Comparison of ENCODE assay signal across 11 mouse cellular contexts in the genomic region with DNA sequence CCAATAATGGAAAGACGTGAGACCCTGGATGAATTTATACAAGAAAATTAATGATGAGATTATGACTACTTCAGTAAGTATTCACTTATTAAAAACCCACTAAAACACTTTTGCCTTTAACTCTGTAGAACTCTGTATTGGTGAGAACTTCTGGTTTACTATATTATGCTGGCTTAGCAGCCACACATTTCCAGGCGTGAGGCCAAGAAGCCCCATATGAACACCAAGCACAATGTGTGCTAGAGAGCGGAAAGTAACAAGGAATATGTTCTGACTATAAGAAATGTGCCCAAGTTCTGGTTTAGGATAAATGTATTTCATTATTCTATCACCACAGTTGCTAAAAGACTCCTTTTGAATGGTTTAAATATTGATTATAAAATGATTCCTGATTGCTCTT.
A peak's percentile ranks its signal among the peaks of the same experiment; 100 is the strongest.
DNase-seq lines count a peak whose midpoint lies in the region; ATAC-seq and TF ChIP-seq lines count a peak whose summit lies in the region.
"Had no signal": no experiment of that assay in that cellular context is flagged by ENCODE, and none has a peak within 500 bp of the region (broad histone marks: within the 10 kb centered on the region; RNA-seq: fewer than 3 reads in every experiment).

No protein-coding gene starts in this region.

- no peak overlapping the region for H3K4me3 ChIP-seq in limb, embryonic 13.5 days
- H3K4me3 ChIP-seq in limb, embryonic 10.5 days: no peak overlapping the region
- H3K4me3 ChIP-seq in heart, adult 2 months: no peak overlapping the region
- H3K4me3 ChIP-seq: gastrocnemius, adult 2 months; heart, embryonic 15.5 days had no signal

- H3K27ac ChIP-seq in limb, embryonic 13.5 days: no peak overlapping the region
- H3K27ac ChIP-seq in limb, embryonic 10.5 days: no peak overlapping the region
- no peak overlapping the region for H3K27ac ChIP-seq in heart, adult 2 months
- H3K27ac ChIP-seq: gastrocnemius, adult 2 months; heart, embryonic 15.5 days; liver, embryonic 14.5 days had no signal

- no peak overlapping the region for H3K9ac ChIP-seq in limb, embryonic 13.5 days
- no peak overlapping the region for H3K9ac ChIP-seq in heart, adult 2 months (ENCODE audit: low read depth, low read length)
- H3K9ac ChIP-seq: heart, embryonic 15.5 days; liver, embryonic 14.5 days had no signal

- intact Hi-C loops in left cerebral cortex, postnatal 10 days (cut with DNase I): no loop called here
- intact Hi-C loops in heart, adult 2 months (cut with DNase I): no loop called here

- H3K4me2 ChIP-seq in limb, embryonic 13.5 days (replicated peaks): no peak overlapping the region
- H3K4me2 ChIP-seq: heart, embryonic 15.5 days had no signal

- TF ChIP-seq EP300 in heart, adult 2 months (IDR thresholded peaks at IDR 0.05; ENCODE audit: insufficient read depth, low read depth, low read length): no peak

- TF ChIP-seq CTCF in heart, adult 2 months (IDR thresholded peaks at IDR 0.05): no peak

- no peak for TF ChIP-seq POLR2A in heart, adult 2 months (IDR thresholded peaks at IDR 0.05; ENCODE audit: insufficient read depth, low read depth, low read length)

- DNase-seq in limb, embryonic 10.5 days (ENCODE audit: low spot score): no peak
- DNase-seq in layer of hippocampus, adult 11-12 months (ENCODE audit: low spot score): peak; percentile 72
- peak; percentile 53 to 62 for DNase-seq in left cerebral cortex, postnatal 10 days (ENCODE audit: extremely low spot score in 1 of 2, low spot score in 2 of 2)
- DNase-seq in right cerebral cortex, postnatal 4 days: peak; percentile 78
- no peak for DNase-seq in heart, adult 2 months
- DNase-seq in adrenal gland, adult 8-10 months: no peak
- DNase-seq: gastrocnemius, adult 2 months; kidney, postnatal 14 days had no signal

- ATAC-seq in limb, embryonic 13.5 days (ENCODE audit: low FRiP score, low read depth): peak; percentile 44; the same call in 1 of the 2 replicates

- whole genome bisulfite sequencing in limb, embryonic 13.5 days: 72% methylated on average over 3 of the region's 3 CpGs
- WGBS in limb, embryonic 10.5 days: 97% methylated on average over 3 of the region's 3 CpGs
- WGBS in heart, adult 2 months: 90% methylated on average over 3 of the region's 3 CpGs

- H3K27me3 ChIP-seq in limb, embryonic 13.5 days: no peaks in the 10 kb centered on the region
- no peaks in the 10 kb centered on the region for H3K27me3 ChIP-seq in limb, embryonic 10.5 days (ENCODE audit: low read depth, poor library complexity, severe bottlenecking)
- no peaks in the 10 kb centered on the region for H3K27me3 ChIP-seq in heart, adult 2 months (ENCODE audit: control insufficient read depth, insufficient read depth, low read length)
- H3K27me3 ChIP-seq: heart, embryonic 15.5 days had no signal

- H3K4me1 ChIP-seq in limb, embryonic 13.5 days: no peaks in the 10 kb centered on the region; the same call in 1 of the 2 replicates
- no peaks in the 10 kb centered on the region for H3K4me1 ChIP-seq in limb, embryonic 10.5 days
- H3K4me1 ChIP-seq in heart, adult 2 months (ENCODE audit: control insufficient read depth, insufficient read depth, low read length): no peaks in the 10 kb centered on the region
- H3K4me1 ChIP-seq: heart, embryonic 15.5 days had no signal

- H3K79me2 ChIP-seq in heart, adult 2 months (replicated peaks; ENCODE audit: control insufficient read depth, insufficient read depth, low read length): no peaks in the 10 kb centered on the region

- peaks cover 11% of the 10 kb centered on the region for H3K36me3 ChIP-seq in limb, embryonic 13.5 days
- peaks cover 13% of the 10 kb centered on the region for H3K36me3 ChIP-seq in limb, embryonic 10.5 days
- H3K36me3 ChIP-seq in heart, adult 2 months (ENCODE audit: control insufficient read depth, insufficient read depth, low read length): no peaks in the 10 kb centered on the region
- H3K36me3 ChIP-seq: heart, embryonic 15.5 days had no signal

- H3K9me3 ChIP-seq in limb, embryonic 13.5 days: no peaks in the 10 kb centered on the region
- H3K9me3 ChIP-seq in limb, embryonic 10.5 days (replicated peaks): no peaks in the 10 kb centered on the region
- H3K9me3 ChIP-seq: heart, embryonic 15.5 days had no signal

Comparison
In these comparisons a context has a peak if more than half of its experiments do, and no peak if none do; other contexts are left out.
1. DNase-seq: peak in layer of hippocampus, adult 11-12 months (single experiment), left cerebral cortex, postnatal 10 days (2 of 2) and right cerebral cortex, postnatal 4 days (single experiment); none in limb, embryonic 10.5 days (single experiment), heart, adult 2 months (0 of 2) and adrenal gland, adult 8-10 months (single experiment).